Mouse (Mus musculus) adrenal gland, adult 2 months (tissue): ENCODE measurements around the gene Tiam2. TPM values are rescaled to one million over a fixed set of nuclear protein-coding genes. Genes with fewer than 3 reads are reported as not detected.

Experiments used
- DNase-seq: peaks from one replicate; pipeline ENCODE4 v3.0.0; 2021
- polyA plus RNA-seq: library from polyadenylated mRNA; depleted of rRNA; stranded (reverse); fragments of >200 nt; gene quantifications from 2 replicates; pipeline ENCODE4 v1.2.3, GENCODE M21; 2012; rRNA removed
- total RNA-seq, 2 experiments: library from RNA; stranded (reverse); gene quantifications; 2 replicates each; pipeline ENCODE4 v1.2.3; 2021

Gene Tiam2
- total and polyA plus RNA-seq, 3 experiments, result 6.5 to 29.4 (median 22.3) TPM

- peak; percentile 28 for DNase-seq
Measured at GRCm38 (mm10) chr17:3558356-3558870, 232.0 kb downstream of the Tiam2 start.

- DNase-seq, result no peak
Measured at GRCm38 (mm10) chr17:3560534-3560933, 234.2 kb downstream of the Tiam2 start.

GRCm38 (mm10) chr17:3562405-3562804 is 236.0 kb downstream of the Tiam2 start:
- DNase-seq, result no peak

- DNase-seq, result peak; percentile 80
Measured at GRCm38 (mm10) chr17:3570876-3571275, 244.5 kb downstream of the Tiam2 start.

Other genes starting within 250 kb of the Tiam2 start
- 10 to 100 TPM; 37.0 to 46.6 TPM for gene Scaf8, start 211.6 kb upstream of the Tiam2 start, total RNA-seq
- 23.6 and 30.4 TPM in 2 replicates for gene Scaf8, start 211.6 kb upstream of the Tiam2 start, polyA plus RNA-seq
- under 1 TPM in 1 of 2 experiments, not detected in 1; 0.46 TPM for gene Cldn20, start 206.0 kb downstream of the Tiam2 start, total RNA-seq
- gene Cldn20, start 206.0 kb downstream of the Tiam2 start, polyA plus RNA-seq, result 0.68 TPM in 1 of 2 replicates, not detected in the other
- gene Tfb1m, start 231.2 kb downstream of the Tiam2 start, total RNA-seq, result 10 to 100 TPM; 12.3 to 12.7 TPM
- 0.98 and 1.1 TPM in 2 replicates for gene Tfb1m, start 231.2 kb downstream of the Tiam2 start, polyA plus RNA-seq